Mouse (Mus musculus) embryonic fibroblast, embryonic 13.5 days (primary cell): ENCODE data around the gene Sufu. TPM values are rescaled to one million over a fixed set of nuclear protein-coding genes. Genes with fewer than 3 reads are reported as not detected.
A peak's percentile ranks its signal among the peaks of the same experiment; 100 is the strongest.

Experiments
- H3K27ac ChIP-seq: 2 replicates; pipeline ENCODE4 v1.5.1; 2012; ENCODE audit warnings: low read length, control low read depth, inconsistent platforms; ENCODE audit not compliant: insufficient read depth
- H3K4me1 ChIP-seq: 2 replicates; pipeline ENCODE4 v1.6.1; 2011; ENCODE audit warnings: low read length; ENCODE audit not compliant: control insufficient read depth, insufficient read depth
- H3K4me3 ChIP-seq: 2 replicates; pipeline ENCODE4 v1.5.1; 2011; ENCODE audit warnings: mild to moderate bottlenecking, control low read depth, low read length; ENCODE audit not compliant: insufficient read depth
- CTCF ChIP-seq: IDR thresholded peaks from 2 replicates; pipeline ENCODE4 v1.5.1; 2011; ENCODE audit warnings: mild to moderate bottlenecking, control low read depth, low read length, moderate library complexity, borderline replicate concordance; ENCODE audit not compliant: insufficient read depth
- POLR2A ChIP-seq: IDR thresholded peaks from 2 replicates; pipeline ENCODE4 v1.6.1; 2011; ENCODE audit warnings: low read depth, mild to moderate bottlenecking, control low read depth, low read length, moderate library complexity
- polyA plus RNA-seq: library from polyadenylated mRNA; stranded (reverse); fragments of >200 nt; gene quantifications from 2 replicates; pipeline ENCODE4 v1.2.4, GENCODE M21; 2011; ENCODE audit warnings: low read depth; ENCODE audit not compliant: missing spikeins, insufficient read length

Sufu gene
- polyA plus RNA-seq, 1 experiment: 22.0 TPM

GRCm38 (mm10) chr19:46425266-46425665, 28.6 kb downstream of the Sufu start:
- Histone ChIP-seq H3K27ac (no peak overlapping the region), H3K4me1 (peaks cover 15% of the 10 kb centered on the region), H3K4me3 (no peak overlapping the region)
- TF ChIP-seq POLR2A (no peak), CTCF (no peak)

GRCm38 (mm10) chr19:46426488-46426887, 29.8 kb downstream of the Sufu start:
- no peak for TF ChIP-seq CTCF
- no peak for TF ChIP-seq POLR2A
- H3K27ac ChIP-seq: no peak overlapping the region
- H3K4me1 ChIP-seq: peaks cover 15% of the 10 kb centered on the region
- no peak overlapping the region for H3K4me3 ChIP-seq

DNA sequence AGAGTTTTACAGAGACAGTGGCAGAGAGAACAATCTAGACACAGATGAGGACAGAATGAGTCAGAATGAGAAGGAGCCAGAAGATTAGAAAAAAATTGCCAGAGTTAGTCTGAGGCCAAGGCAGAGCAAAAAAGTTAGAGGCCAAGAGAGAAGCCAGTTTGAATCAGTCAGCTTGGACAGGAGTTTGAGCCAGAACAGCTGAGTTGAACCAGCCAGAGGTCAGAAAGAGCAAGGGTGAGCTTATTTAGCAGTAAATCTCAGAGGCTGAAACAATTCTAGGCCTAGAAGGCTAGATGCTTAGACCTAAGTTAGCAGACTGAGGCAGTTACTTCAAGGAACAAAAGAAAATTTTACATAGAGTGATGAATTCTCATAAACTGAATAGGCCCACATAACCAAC, 32.6 kb downstream of the Sufu start:
- no peaks in the 10 kb centered on the region for H3K4me1 ChIP-seq
- TF ChIP-seq CTCF: no peak
- TF ChIP-seq POLR2A: no peak
- H3K27ac ChIP-seq: no peak overlapping the region
- H3K4me3 ChIP-seq: no peak overlapping the region

- Histone ChIP-seq H3K4me3 (no peak overlapping the region), H3K27ac (no peak overlapping the region), H3K4me1 (no peaks in the 10 kb centered on the region; the same call in 1 of the 2 replicates)
- TF ChIP-seq POLR2A: no peak
- no peak for TF ChIP-seq CTCF
These were observed 37.0 kb downstream of the Sufu start for GRCm38 (mm10) chr19:46433712-46434111.

DNA sequence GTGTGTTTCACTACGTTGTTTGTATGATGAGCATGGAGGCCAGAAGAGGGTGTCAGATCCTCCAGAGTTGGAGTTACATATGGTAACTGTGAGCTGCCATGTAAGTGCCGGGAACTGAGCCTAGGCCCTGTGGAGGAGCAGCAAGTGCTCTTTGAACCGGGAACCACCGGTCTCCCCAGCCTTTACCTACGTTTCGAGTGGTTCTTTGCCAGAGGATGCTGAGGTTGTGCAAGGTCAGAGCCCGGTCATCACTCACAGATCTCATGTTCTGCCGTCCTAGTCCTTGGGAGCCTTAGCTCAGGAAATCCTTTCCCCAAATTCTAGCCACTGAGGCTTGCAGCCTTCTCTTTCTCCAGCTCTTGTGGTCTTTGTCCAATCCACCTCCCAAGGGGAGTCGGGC, 37.5 kb downstream of the Sufu start:
- Histone ChIP-seq H3K4me3 (no peak overlapping the region), H3K4me1 (no peaks in the 10 kb centered on the region; the same call in 1 of the 2 replicates), H3K27ac (no peak overlapping the region)
- TF ChIP-seq POLR2A: no peak

GRCm38 (mm10) chr19:46434591-46434990, 37.9 kb downstream of the Sufu start:
- no peaks in the 10 kb centered on the region; the same call in 1 of the 2 replicates for H3K4me1 ChIP-seq
- TF ChIP-seq POLR2A: no peak
- no peak for TF ChIP-seq CTCF
- no peak overlapping the region for H3K4me3 ChIP-seq
- no peak overlapping the region for H3K27ac ChIP-seq

DNA sequence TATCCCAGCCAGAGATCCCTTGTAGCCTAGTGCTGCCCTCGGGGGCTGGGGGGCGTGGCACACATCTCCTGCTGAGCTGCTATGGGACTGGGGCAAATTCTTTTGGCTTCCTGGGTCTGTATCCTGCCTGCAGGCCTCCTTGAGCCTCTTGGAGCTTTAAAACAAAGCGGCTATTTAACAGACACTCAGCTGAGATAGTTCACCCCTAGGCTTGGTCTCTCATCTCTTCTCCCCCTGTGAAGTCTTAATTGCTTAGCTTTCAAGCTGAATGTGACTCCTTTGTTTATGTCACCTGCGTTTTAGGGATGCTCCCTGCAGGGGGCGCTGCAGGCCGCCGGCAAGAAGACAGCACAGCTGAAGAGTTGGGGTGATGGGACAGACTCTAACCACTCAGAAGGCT, 38.8 kb downstream of the Sufu start:
- no peaks in the 10 kb centered on the region; the same call in 1 of the 2 replicates for H3K4me1 ChIP-seq
- peak; percentile 38; the same call in 1 of the 2 replicates for TF ChIP-seq CTCF
- TF ChIP-seq POLR2A: no peak
- H3K4me3 ChIP-seq: no peak overlapping the region
- H3K27ac ChIP-seq: no peak overlapping the region

DNA sequence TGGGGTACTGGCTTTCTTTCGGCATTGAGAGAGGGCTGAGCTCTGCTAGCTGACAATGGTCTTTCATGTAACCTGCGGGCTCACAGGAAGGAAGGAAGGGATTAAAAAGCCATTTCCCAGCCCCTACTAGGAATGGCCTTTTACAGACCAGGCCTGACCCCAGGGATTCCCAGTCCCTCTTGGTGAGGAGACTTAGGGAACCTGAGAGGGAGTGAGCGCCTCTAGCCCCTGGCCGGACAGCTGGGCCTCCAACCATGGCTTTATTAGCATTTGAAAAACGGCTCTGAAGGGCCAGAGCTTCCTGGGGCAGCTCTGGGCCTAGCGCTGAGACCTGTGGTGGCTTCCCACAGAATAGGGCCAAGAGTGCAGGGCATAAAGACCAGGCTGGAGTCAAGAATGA, 46.8 kb downstream of the Sufu start:
- no peak for TF ChIP-seq POLR2A
- no peak for TF ChIP-seq CTCF
- Histone ChIP-seq H3K4me1 (peaks cover 7% of the 10 kb centered on the region), H3K27ac (no peak overlapping the region), H3K4me3 (no peak overlapping the region)

DNA sequence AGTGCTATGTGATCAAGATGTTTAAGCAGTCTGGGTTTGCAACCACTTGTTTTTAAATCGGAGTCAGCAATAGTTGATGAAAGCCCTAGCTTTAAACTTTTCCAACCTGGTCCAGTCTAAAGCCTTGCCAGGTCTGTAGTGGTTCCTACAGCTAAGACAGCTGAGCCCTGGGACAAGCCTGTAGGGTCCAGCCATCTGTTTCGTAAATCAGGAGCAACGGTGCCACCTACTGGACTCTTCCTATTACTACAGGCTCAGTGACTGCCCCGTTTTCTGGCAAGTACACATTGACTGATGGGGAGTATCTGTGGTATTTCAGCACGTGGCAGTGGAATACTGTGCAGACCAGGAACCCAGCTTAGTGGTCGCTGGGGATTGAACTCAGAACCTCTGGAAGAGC, 47.5 kb downstream of the Sufu start:
- Histone ChIP-seq H3K4me1 (peaks cover 8% of the 10 kb centered on the region), H3K27ac (no peak overlapping the region), H3K4me3 (no peak overlapping the region)
- TF ChIP-seq POLR2A: no peak
- peak; percentile 54; the same call in 1 of the 2 replicates for TF ChIP-seq CTCF

- no peak for TF ChIP-seq CTCF
- no peak for TF ChIP-seq POLR2A
- Histone ChIP-seq H3K4me1 (peaks cover 8% of the 10 kb centered on the region), H3K4me3 (no peak overlapping the region), H3K27ac (no peak overlapping the region)
These were observed 48.9 kb downstream of the Sufu start for GRCm38 (mm10) chr19:46445641-46446040.
